Comparison of ENCODE assay signal across 8 mouse cellular contexts in genomic region chr5:3803292-3804165, GRCm38 (mm10). TPM values are rescaled to one million over a fixed set of nuclear protein-coding genes. Genes with fewer than 3 reads are reported as not detected.
A peak's percentile ranks its signal among the peaks of the same experiment; 100 is the strongest.
DNase-seq lines count a peak whose midpoint lies in the region; ATAC-seq and TF ChIP-seq lines count a peak whose summit lies in the region.

No protein-coding gene starts in this region.

- H3K9me3 ChIP-seq in forebrain, embryonic 14.5 days (replicated peaks; ENCODE audit: control insufficient read depth, low read length): no peaks in the 10 kb centered on the region
- no peaks in the 10 kb centered on the region for H3K9me3 ChIP-seq in liver, embryonic 13.5 days (replicated peaks)

- H3K4me2 ChIP-seq in forebrain, embryonic 14.5 days (ENCODE audit: low read length): peak overlapping the region; percentile 84
- peak overlapping the region; percentile 92 for H3K4me2 ChIP-seq in liver, embryonic 13.5 days

- ATAC-seq in Patski: peak; percentile 68
- peak; percentile 77 for ATAC-seq in forebrain, embryonic 14.5 days
- peak; percentile 79 for ATAC-seq in liver, embryonic 13.5 days (ENCODE audit: low read depth)

- peak overlapping the region; percentile 88 for H3K27ac ChIP-seq in forebrain, embryonic 14.5 days (ENCODE audit: low read depth, low read length)
- peak overlapping the region; percentile 97 for H3K27ac ChIP-seq in liver, embryonic 13.5 days

- H3K4me1 ChIP-seq in forebrain, embryonic 14.5 days (ENCODE audit: control insufficient read depth, insufficient read depth, low read length): peaks cover 14% of the 10 kb centered on the region; the same call in 1 of the 2 replicates
- peaks cover 38% of the 10 kb centered on the region for H3K4me1 ChIP-seq in liver, embryonic 13.5 days (replicated peaks)

- H3K9ac ChIP-seq in forebrain, embryonic 14.5 days (ENCODE audit: low read length): peak overlapping the region; percentile 88
- H3K9ac ChIP-seq in liver, embryonic 13.5 days: peak overlapping the region; percentile 88

- peak; percentile 64 for DNase-seq in left cerebral cortex, adult 11 months (ENCODE audit: low spot score)
- no peak for DNase-seq in left cerebral cortex, adult 9 months (ENCODE audit: low spot score in 2 of 2)
- peak; percentile 25 for DNase-seq in Patski (ENCODE audit: low read depth, low spot score)
- DNase-seq in forebrain, embryonic 14.5 days (ENCODE audit: low spot score): peak; percentile 52
- no peak for DNase-seq in liver, embryonic 13.5 days
- peak; percentile 6 for DNase-seq in retina, postnatal 7 days (ENCODE audit: low read depth, low spot score)
- no peak for DNase-seq in adrenal gland, postnatal 25 days
- no peak for DNase-seq in kidney, postnatal 4 days

- H3K27me3 ChIP-seq in Patski: no peaks in the 10 kb centered on the region
- H3K27me3 ChIP-seq in forebrain, embryonic 14.5 days (replicated peaks; ENCODE audit: control insufficient read depth, insufficient read depth, low read length): no peaks in the 10 kb centered on the region
- no peaks in the 10 kb centered on the region for H3K27me3 ChIP-seq in liver, embryonic 13.5 days

- H3K4me3 ChIP-seq in forebrain, embryonic 14.5 days (ENCODE audit: low read depth, low read length): peak overlapping the region; percentile 89
- H3K4me3 ChIP-seq in liver, embryonic 13.5 days (replicated peaks): peak overlapping the region; percentile 86

- TF ChIP-seq CTCF in Patski (IDR thresholded peaks at IDR 0.05): no peak

- POLR2A ChIA-PET in Patski (lab: Charles Lee): interaction anchor here (0.6 to 1.8 kb wide), 6 partner anchors 17 to 704 kb away, joined by 3 to 8 read pairs (median 4); no protein-coding TSS in a partner anchor

- WGBS in forebrain, embryonic 14.5 days: under 1% methylated on average over 36 of the region's 36 CpGs
- WGBS in liver, embryonic 13.5 days (ENCODE audit: insufficient replicate concordance): under 1% methylated on average over 36 of the region's 36 CpGs

- CTCF ChIA-PET in Patski (lab: Charles Lee): interaction anchor here (0.6 to 2.1 kb wide), 3 partner anchors 11 to 62 kb away, joined by 3 to 9 read pairs (median 4); no protein-coding TSS in a partner anchor

- H3K36me3 ChIP-seq in forebrain, embryonic 14.5 days (ENCODE audit: control insufficient read depth, insufficient read depth, low read length): peaks cover 4% of the 10 kb centered on the region; the same call in 1 of the 2 replicates
- H3K36me3 ChIP-seq in liver, embryonic 13.5 days: peaks cover 4% of the 10 kb centered on the region; the same call in 1 of the 2 replicates

- in situ Hi-C loops in Patski (cut with MboI; ENCODE audit: low pct_unique_long_range_greater_than_20kb): no loop called here

RNA-seq across cellular contexts. Expression of gene Krit1, which starts 0.5 kb away (rescaled TPM):
- polyA plus RNA-seq in Patski (2021): 46.1 TPM
- 44.6 and 58.5 TPM in 2 replicates for polyA plus RNA-seq in forebrain, embryonic 14.5 days (2014; fragmentation: Nextera tagmentation; extraction: Ambion mirVana)
- 22.9 and 30.5 TPM in 2 replicates for polyA plus RNA-seq in liver, embryonic 13.5 days (2015; fragmentation: Nextera tagmentation; extraction: Ambion mirVana)
- 56.9 and 61.0 TPM in 2 replicates for total RNA-seq in adrenal gland, postnatal 25 days (2021)

RNA-seq across cellular contexts. Expression of gene Ankib1, which starts 0.8 kb away (rescaled TPM):
- 35.3 TPM for polyA plus RNA-seq in Patski (2021)
- 17.4 and 22.8 TPM in 2 replicates for polyA plus RNA-seq in forebrain, embryonic 14.5 days (2014; fragmentation: Nextera tagmentation; extraction: Ambion mirVana)
- 3.9 and 5.1 TPM in 2 replicates for polyA plus RNA-seq in liver, embryonic 13.5 days (2015; fragmentation: Nextera tagmentation; extraction: Ambion mirVana)
- 77.2 and 79.4 TPM in 2 replicates for total RNA-seq in adrenal gland, postnatal 25 days (2021)

RNA-seq across cellular contexts. Expression of gene Lrrd1, which starts 41.4 kb away (rescaled TPM):
- polyA plus RNA-seq in Patski (2021): 0.35 TPM
- polyA plus RNA-seq in forebrain, embryonic 14.5 days (2014; fragmentation: Nextera tagmentation; extraction: Ambion mirVana): 0.15 and 0.23 TPM in 2 replicates
- not detected in 2 replicates for polyA plus RNA-seq in liver, embryonic 13.5 days (2015; fragmentation: Nextera tagmentation; extraction: Ambion mirVana)
- total RNA-seq in adrenal gland, postnatal 25 days (2021): not detected in 2 replicates

Comparison
In these comparisons a context has a peak if more than half of its experiments do, and no peak if none do; other contexts are left out.
1. DNase-seq: peak in left cerebral cortex, adult 11 months (single experiment), Patski (single experiment), forebrain, embryonic 14.5 days (single experiment) and retina, postnatal 7 days (single experiment); none in left cerebral cortex, adult 9 months (0 of 2), liver, embryonic 13.5 days (single experiment), adrenal gland, postnatal 25 days (single experiment) and kidney, postnatal 4 days (0 of 2).
2. Peak in every context shown above with its lines, with median percentiles within 50 percentile points of each other: ATAC-seq.